Mouse (Mus musculus) urinary bladder, postnatal 4 days (tissue): ENCODE measurements around the gene Slc17a9.

ENCODE experiments used
- DNase-seq, 2 experiments: peaks; one replicate each; pipeline ENCODE4 v3.0.0; 2021 to 2022; ENCODE audit warnings: low spot score in 2 of 2

Gene Slc17a9

GRCm38 (mm10) chr2:180724585-180725413, at the start of gene Slc17a9:
TSS of gene Slc17a9 (plus strand) at chr2:180725263.
- DNase-seq, result peak in 1 of 2 experiments; percentile 54

- DNase-seq, result no peak
These were observed 48.4 kb upstream of the Slc17a9 start for GRCm38 (mm10) chr2:180676706-180677105.

GRCm38 (mm10) chr2:180678609-180679140, 46.4 kb upstream of the Slc17a9 start:
- peak in 1 of 2 experiments; percentile 42 for DNase-seq

GRCm38 (mm10) chr2:180681225-180681624, 43.8 kb upstream of the Slc17a9 start:
- DNase-seq, result no peak

- DNase-seq, result no peak
These were observed 41.5 kb upstream of the Slc17a9 start for GRCm38 (mm10) chr2:180683524-180683923.

- DNase-seq, result no peak
These were observed 41.0 kb upstream of the Slc17a9 start for GRCm38 (mm10) chr2:180684031-180684430.

- DNase-seq, result no peak
These were observed 35.2 kb upstream of the Slc17a9 start for GRCm38 (mm10) chr2:180689841-180690240.

GRCm38 (mm10) chr2:180692630-180693029, 32.4 kb upstream of the Slc17a9 start:
- DNase-seq, result no peak

- DNase-seq, result no peak
These were observed 29.9 kb upstream of the Slc17a9 start for GRCm38 (mm10) chr2:180695176-180695575.

GRCm38 (mm10) chr2:180700457-180700856, 24.6 kb upstream of the Slc17a9 start:
- DNase-seq, result no peak

- DNase-seq, result no peak
These were observed 23.9 kb upstream of the Slc17a9 start for GRCm38 (mm10) chr2:180701053-180701766.

GRCm38 (mm10) chr2:180701767-180702621, 23.1 kb upstream of the Slc17a9 start:
- DNase-seq, result peak; percentile 88 to 91

- no peak for DNase-seq
These were observed 22.3 kb upstream of the Slc17a9 start for GRCm38 (mm10) chr2:180702701-180703149.

- no peak for DNase-seq
These were observed 21.9 kb upstream of the Slc17a9 start for GRCm38 (mm10) chr2:180703175-180703574.

GRCm38 (mm10) chr2:180703645-180704359, 21.3 kb upstream of the Slc17a9 start:
- DNase-seq, result no peak

GRCm38 (mm10) chr2:180704591-180704990, 20.5 kb upstream of the Slc17a9 start:
- DNase-seq, result no peak

GRCm38 (mm10) chr2:180705066-180705465, 20.0 kb upstream of the Slc17a9 start:
- DNase-seq, result no peak

- DNase-seq, result no peak
These were observed 19.1 kb upstream of the Slc17a9 start for GRCm38 (mm10) chr2:180705975-180706374.

- no peak for DNase-seq
These were observed 15.8 kb upstream of the Slc17a9 start for GRCm38 (mm10) chr2:180709023-180709922.

- peak; percentile 93 to 94 for DNase-seq
These were observed 15.2 kb upstream of the Slc17a9 start, which contains the start of the genes Dido1 and Gid8 for GRCm38 (mm10) chr2:180709923-180710272. TSS of gene Dido1 (minus strand) at chr2:180709999. TSS of gene Gid8 (plus strand) at chr2:180710117.
